Mouse (Mus musculus): ENCODE measurements around the gene Zfp609. TPM values are rescaled to one million over a fixed set of nuclear protein-coding genes. Genes with fewer than 3 reads are reported as not detected.
A peak's percentile ranks its signal among the peaks of the same experiment; 100 is the strongest.

Zfp609 gene
- polyA plus RNA-seq, 1 experiment from 2014 or later = 5.0 TPM

GRCm38 (mm10) chr9:65823716-65824462, 3.5 kb downstream of the Zfp609 start:
- Histone ChIP-seq H3K36me3 (ENCODE audit: control insufficient read depth, insufficient read depth, low read length) (no peaks in the 10 kb centered on the region), H3K9me3 (ENCODE audit: control insufficient read depth, low read length) (no peaks in the 10 kb centered on the region), H3K27ac (ENCODE audit: low read depth, low read length) (no peak overlapping the region), H3K4me2 (ENCODE audit: low read length) (peak overlapping the region; percentile 17; the same call in 1 of the 2 replicates), H3K27me3 (replicated peaks; ENCODE audit: control insufficient read depth, insufficient read depth, low read length) (no peaks in the 10 kb centered on the region), H3K9ac (ENCODE audit: low read depth, low read length) (no peak overlapping the region), H3K4me1 (ENCODE audit: control insufficient read depth, insufficient read depth, low read depth, low read length) (peaks cover 35% of the 10 kb centered on the region), H3K4me3 (ENCODE audit: low read length) (no peak overlapping the region)
- 31% methylated on average over 10 of the region's 10 CpGs for WGBS
- no peak for ATAC-seq

GRCm38 (mm10) chr9:65822011-65822410, 5.4 kb downstream of the Zfp609 start:
- H3K4me2 ChIP-seq (ENCODE audit: low read length) = no peak overlapping the region
- no peak overlapping the region for H3K9ac ChIP-seq (ENCODE audit: low read depth, low read length)
- H3K36me3 ChIP-seq (ENCODE audit: control insufficient read depth, insufficient read depth, low read length) = no peaks in the 10 kb centered on the region
- no peaks in the 10 kb centered on the region for H3K27me3 ChIP-seq (replicated peaks; ENCODE audit: control insufficient read depth, insufficient read depth, low read length)
- 88% methylated on average over 4 of the region's 4 CpGs for WGBS
- no peaks in the 10 kb centered on the region for H3K9me3 ChIP-seq (ENCODE audit: control insufficient read depth, low read length)
- H3K4me3 ChIP-seq (ENCODE audit: low read length) = no peak overlapping the region
- peaks cover 38% of the 10 kb centered on the region for H3K4me1 ChIP-seq (ENCODE audit: control insufficient read depth, insufficient read depth, low read depth, low read length)
- no peak overlapping the region for H3K27ac ChIP-seq (ENCODE audit: low read depth, low read length)
- no peak for ATAC-seq

GRCm38 (mm10) chr9:65820301-65820700, 7.1 kb downstream of the Zfp609 start:
- no peak for ATAC-seq
- H3K27me3 ChIP-seq (replicated peaks; ENCODE audit: control insufficient read depth, insufficient read depth, low read length) = no peaks in the 10 kb centered on the region
- H3K9ac ChIP-seq (ENCODE audit: low read depth, low read length) = no peak overlapping the region
- no peaks in the 10 kb centered on the region for H3K36me3 ChIP-seq (ENCODE audit: control insufficient read depth, insufficient read depth, low read length)
- no peak overlapping the region for H3K27ac ChIP-seq (ENCODE audit: low read depth, low read length)
- WGBS = 60% methylated on average over 2 of the region's 2 CpGs
- H3K4me1 ChIP-seq (ENCODE audit: control insufficient read depth, insufficient read depth, low read depth, low read length) = peaks cover 29% of the 10 kb centered on the region
- no peak overlapping the region for H3K4me2 ChIP-seq (ENCODE audit: low read length)
- no peaks in the 10 kb centered on the region for H3K9me3 ChIP-seq (ENCODE audit: control insufficient read depth, low read length)
- no peak overlapping the region for H3K4me3 ChIP-seq (ENCODE audit: low read length)

GRCm38 (mm10) chr9:65818402-65818801, 9.0 kb downstream of the Zfp609 start:
- H3K27ac ChIP-seq (ENCODE audit: low read depth, low read length) = peak overlapping the region; percentile 34; the same call in 1 of the 2 replicates
- H3K36me3 ChIP-seq (ENCODE audit: control insufficient read depth, insufficient read depth, low read length) = no peaks in the 10 kb centered on the region
- no peak overlapping the region for H3K4me2 ChIP-seq (ENCODE audit: low read length)
- no peak for ATAC-seq
- H3K9me3 ChIP-seq (ENCODE audit: control insufficient read depth, low read length) = no peaks in the 10 kb centered on the region
- no peaks in the 10 kb centered on the region for H3K27me3 ChIP-seq (replicated peaks; ENCODE audit: control insufficient read depth, insufficient read depth, low read length)
- H3K4me3 ChIP-seq (ENCODE audit: low read length) = no peak overlapping the region
- 24% methylated on average over 2 of the region's 2 CpGs for WGBS
- H3K9ac ChIP-seq (ENCODE audit: low read depth, low read length) = no peak overlapping the region
- peaks cover 11% of the 10 kb centered on the region for H3K4me1 ChIP-seq (ENCODE audit: control insufficient read depth, insufficient read depth, low read depth, low read length)

GRCm38 (mm10) chr9:65812841-65813240, 14.5 kb downstream of the Zfp609 start:
- Histone ChIP-seq H3K27me3 (replicated peaks; ENCODE audit: control insufficient read depth, insufficient read depth, low read length) (no peaks in the 10 kb centered on the region), H3K4me3 (ENCODE audit: low read length) (no peak overlapping the region), H3K4me1 (ENCODE audit: control insufficient read depth, insufficient read depth, low read depth, low read length) (peaks cover 4% of the 10 kb centered on the region), H3K9me3 (ENCODE audit: control insufficient read depth, low read length) (no peaks in the 10 kb centered on the region), H3K4me2 (ENCODE audit: low read length) (no peak overlapping the region), H3K36me3 (ENCODE audit: control insufficient read depth, insufficient read depth, low read length) (no peaks in the 10 kb centered on the region), H3K9ac (ENCODE audit: low read depth, low read length) (no peak overlapping the region), H3K27ac (ENCODE audit: low read depth, low read length) (no peak overlapping the region)
- no peak for ATAC-seq
- WGBS = 46% methylated on average over 2 of the region's 2 CpGs

- Histone ChIP-seq H3K9ac (ENCODE audit: low read depth, low read length) (no peak overlapping the region), H3K4me1 (ENCODE audit: control insufficient read depth, insufficient read depth, low read depth, low read length) (peaks cover 7% of the 10 kb centered on the region), H3K27me3 (replicated peaks; ENCODE audit: control insufficient read depth, insufficient read depth, low read length) (no peaks in the 10 kb centered on the region), H3K4me3 (ENCODE audit: low read length) (no peak overlapping the region), H3K36me3 (ENCODE audit: control insufficient read depth, insufficient read depth, low read length) (no peaks in the 10 kb centered on the region), H3K9me3 (ENCODE audit: control insufficient read depth, low read length) (no peaks in the 10 kb centered on the region), H3K4me2 (ENCODE audit: low read length) (no peak overlapping the region), H3K27ac (ENCODE audit: low read depth, low read length) (no peak overlapping the region)
- WGBS = 82% methylated on average over 1 of the region's 1 CpGs
- ATAC-seq = no peak
Observed at GRCm38 (mm10) chr9:65811784-65812183, 15.6 kb downstream of the Zfp609 start.

- WGBS = 45% methylated on average over 1 of the region's 1 CpGs
- Histone ChIP-seq H3K9ac (ENCODE audit: low read depth, low read length) (no peak overlapping the region), H3K9me3 (ENCODE audit: control insufficient read depth, low read length) (no peaks in the 10 kb centered on the region), H3K27ac (ENCODE audit: low read depth, low read length) (no peak overlapping the region), H3K4me3 (ENCODE audit: low read length) (no peak overlapping the region), H3K4me1 (ENCODE audit: control insufficient read depth, insufficient read depth, low read depth, low read length) (peaks cover 3% of the 10 kb centered on the region), H3K4me2 (ENCODE audit: low read length) (no peak overlapping the region), H3K27me3 (replicated peaks; ENCODE audit: control insufficient read depth, insufficient read depth, low read length) (no peaks in the 10 kb centered on the region), H3K36me3 (ENCODE audit: control insufficient read depth, insufficient read depth, low read length) (no peaks in the 10 kb centered on the region)
- ATAC-seq = no peak
Observed at GRCm38 (mm10) chr9:65807818-65808217, 19.5 kb downstream of the Zfp609 start.

- H3K4me3 ChIP-seq (ENCODE audit: low read length) = no peak overlapping the region
- H3K27me3 ChIP-seq (replicated peaks; ENCODE audit: control insufficient read depth, insufficient read depth, low read length) = no peaks in the 10 kb centered on the region
- no peaks in the 10 kb centered on the region for H3K9me3 ChIP-seq (ENCODE audit: control insufficient read depth, low read length)
- WGBS = 16% methylated on average over 5 of the region's 5 CpGs
- no peak overlapping the region for H3K27ac ChIP-seq (ENCODE audit: low read depth, low read length)
- H3K9ac ChIP-seq (ENCODE audit: low read depth, low read length) = no peak overlapping the region
- no peak overlapping the region for H3K4me2 ChIP-seq (ENCODE audit: low read length)
- H3K36me3 ChIP-seq (ENCODE audit: control insufficient read depth, insufficient read depth, low read length) = no peaks in the 10 kb centered on the region
- ATAC-seq = no peak
- 0 out of 2 replicates have a peak, but pooled peaks cover 3% of the 10 kb centered on the region for H3K4me1 ChIP-seq (ENCODE audit: control insufficient read depth, insufficient read depth, low read depth, low read length)
Observed at GRCm38 (mm10) chr9:65807251-65807650, 20.1 kb downstream of the Zfp609 start.

GRCm38 (mm10) chr9:65799770-65800169, 27.6 kb downstream of the Zfp609 start:
- no peaks in the 10 kb centered on the region for H3K9me3 ChIP-seq (ENCODE audit: control insufficient read depth, low read length)
- no peaks in the 10 kb centered on the region for H3K27me3 ChIP-seq (replicated peaks; ENCODE audit: control insufficient read depth, insufficient read depth, low read length)
- no peak overlapping the region for H3K4me2 ChIP-seq (ENCODE audit: low read length)
- peaks cover 6% of the 10 kb centered on the region; the same call in 1 of the 2 replicates for H3K4me1 ChIP-seq (ENCODE audit: control insufficient read depth, insufficient read depth, low read depth, low read length)
- no peak overlapping the region for H3K9ac ChIP-seq (ENCODE audit: low read depth, low read length)
- H3K27ac ChIP-seq (ENCODE audit: low read depth, low read length) = no peak overlapping the region
- H3K36me3 ChIP-seq (ENCODE audit: control insufficient read depth, insufficient read depth, low read length) = no peaks in the 10 kb centered on the region; the same call in 1 of the 2 replicates
- no peak for ATAC-seq
- H3K4me3 ChIP-seq (ENCODE audit: low read length) = no peak overlapping the region
- 66% methylated on average over 4 of the region's 4 CpGs for WGBS

Data from hindbrain, embryonic 16.5 days (tissue).